Mouse (Mus musculus): ENCODE data around the gene Kansl1.
"Not testable (repeated sequence)": the region's sequence is repeated elsewhere in the genome, so short reads cannot be mapped to it uniquely, and the experiment has no call there.

Kansl1 gene

GRCm38 (mm10) chr11:104468751-104469268 is at the start of gene Kansl1:
TSS of gene Kansl1 (minus strand) at chr11:104468861.
- no peak for DNase-seq (ENCODE audit: low read depth, low spot score)

- no peak for DNase-seq (ENCODE audit: low read depth, low spot score)
Measured at GRCm38 (mm10) chr11:104512436-104512835, 43.8 kb upstream of the Kansl1 start.

DNA sequence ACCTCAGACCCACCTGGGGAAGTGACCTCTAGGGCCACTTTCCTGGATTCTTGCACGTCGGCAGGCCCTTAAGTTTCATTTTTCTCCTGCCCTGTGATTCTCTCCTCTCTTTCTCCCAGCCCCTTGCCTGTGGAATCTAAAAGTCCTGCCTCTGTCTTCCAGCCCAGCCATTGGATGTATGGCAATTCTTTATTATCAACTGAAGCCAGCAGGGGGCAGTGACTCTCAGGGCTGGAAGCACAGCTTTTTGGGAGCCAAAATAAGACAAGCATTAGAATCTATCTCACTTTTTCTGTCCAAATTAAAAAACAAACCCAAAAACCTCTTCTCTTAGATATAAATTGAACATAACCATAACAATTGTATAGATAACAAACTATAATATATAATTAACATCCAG is 41.9 kb upstream of the Kansl1 start:
- DNase-seq (ENCODE audit: low read depth, low spot score): peak; percentile 8

GRCm38 (mm10) chr11:104508455-104508854 is 39.8 kb upstream of the Kansl1 start:
- DNase-seq (ENCODE audit: low read depth, low spot score): no peak

DNA sequence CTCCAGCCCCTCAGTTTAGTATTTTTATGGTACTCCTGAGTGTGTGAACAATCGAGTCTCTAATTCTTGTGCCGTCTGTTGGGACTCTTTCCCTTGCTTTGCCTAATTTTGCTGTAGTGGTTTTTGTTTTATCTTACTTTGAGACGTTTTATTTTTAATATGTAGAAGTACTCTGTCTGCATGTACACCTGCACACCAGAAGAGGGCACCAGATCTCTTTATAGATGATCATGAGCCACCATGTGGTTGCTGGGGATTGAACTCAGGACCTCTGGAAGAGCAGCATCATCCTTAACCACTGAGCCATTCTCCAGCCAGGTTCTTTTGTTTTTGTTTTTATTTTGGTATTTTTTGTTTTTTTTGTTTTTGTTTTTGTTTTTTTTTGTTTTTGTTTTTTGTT is 19.6 kb upstream of the Kansl1 start:
- DNase-seq (ENCODE audit: low read depth, low spot score): no peak

DNA sequence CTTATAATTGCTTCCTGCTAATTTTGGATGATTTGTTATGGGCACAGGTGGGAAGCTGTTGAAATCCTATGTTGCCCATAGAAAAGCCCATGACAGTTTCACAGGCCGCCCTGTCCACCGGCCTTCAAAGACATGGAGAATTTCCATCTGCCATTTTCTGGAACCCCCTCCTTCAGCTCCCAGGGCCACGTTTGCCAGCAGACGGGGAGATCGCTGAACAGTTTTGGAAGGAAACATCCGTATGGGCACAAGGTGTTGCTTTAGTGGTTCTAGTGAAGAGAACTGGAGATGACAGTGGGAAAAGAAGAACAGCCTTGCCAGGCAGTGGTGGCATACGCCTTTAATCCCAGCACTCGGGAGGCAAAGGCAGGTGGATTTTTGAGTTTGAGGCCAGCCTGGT is 13.3 kb upstream of the Kansl1 start:
- no peak for DNase-seq (ENCODE audit: low read depth, low spot score)

GRCm38 (mm10) chr11:104479505-104479904 is 10.8 kb upstream of the Kansl1 start:
- DNase-seq (ENCODE audit: low read depth, low spot score): no peak

DNA sequence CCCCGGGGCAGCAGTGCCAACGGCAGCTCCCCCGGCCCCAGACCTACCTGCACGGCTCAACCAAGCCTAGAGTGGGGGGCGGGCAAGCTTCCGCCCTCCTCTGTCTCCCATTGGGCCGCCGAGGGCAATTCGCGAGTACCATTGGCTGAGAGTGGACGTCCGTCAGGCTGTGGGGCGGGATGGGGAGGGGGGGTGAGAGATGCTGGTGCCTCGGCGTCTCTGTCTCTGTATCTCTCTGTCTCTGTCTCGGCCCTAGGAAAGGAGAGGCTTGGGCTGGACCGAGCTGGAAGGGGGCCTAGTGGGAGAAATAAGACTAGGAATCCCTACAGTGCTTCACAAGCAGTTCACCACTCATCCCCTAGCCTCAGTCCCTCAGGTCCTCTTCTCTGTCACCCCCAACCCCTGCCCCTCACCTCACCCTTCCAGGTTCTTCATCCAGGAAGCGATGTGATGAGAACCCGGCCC is 742 bp upstream of the Kansl1 start:
- DNase-seq (ENCODE audit: low read depth, low spot score): peak; percentile 86

DNA sequence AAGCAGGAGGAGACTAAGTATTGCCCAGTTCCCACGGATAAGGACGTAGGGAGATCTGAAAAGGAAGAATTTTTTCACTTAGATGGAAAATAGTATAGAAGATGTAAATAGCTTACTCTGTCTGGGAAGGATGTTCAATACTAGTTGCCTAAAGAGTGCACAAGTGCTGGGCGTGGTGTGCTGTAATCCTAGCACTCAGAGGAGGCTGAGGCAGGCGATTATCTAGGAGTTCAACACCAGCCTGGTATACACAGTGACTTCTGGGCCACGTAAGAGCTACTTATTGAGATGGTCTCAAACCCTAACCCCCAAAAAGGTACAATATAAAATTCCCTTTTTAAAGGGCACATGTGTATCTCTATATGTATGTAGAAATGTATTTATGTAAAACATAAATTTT is 963 bp downstream of the Kansl1 start:
- no peak for DNase-seq (ENCODE audit: low read depth, low spot score)

- DNase-seq (ENCODE audit: low read depth, low spot score): peak; percentile 74
Measured at GRCm38 (mm10) chr11:104461551-104461950, 7.1 kb downstream of the Kansl1 start.

DNA sequence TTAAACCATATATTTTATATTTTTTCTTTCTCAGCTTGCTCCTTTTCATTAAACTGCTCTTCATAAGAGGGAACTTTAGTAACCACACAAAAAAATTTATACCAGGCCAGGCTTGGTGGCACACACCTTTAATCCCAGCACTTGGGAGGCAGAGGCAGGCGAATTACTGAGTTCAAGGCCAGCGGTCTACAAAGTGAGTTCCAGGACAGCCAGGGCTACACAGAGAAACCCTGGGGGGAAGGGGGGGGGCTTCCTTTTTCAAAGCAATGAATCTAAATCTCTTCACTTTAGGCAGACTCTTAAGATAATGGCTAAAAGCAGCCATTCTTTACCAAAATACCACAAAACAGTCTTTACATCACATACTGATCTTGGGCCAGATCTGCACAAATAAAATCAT is 9.0 kb downstream of the Kansl1 start:
- DNase-seq (ENCODE audit: low read depth, low spot score): no peak

DNA sequence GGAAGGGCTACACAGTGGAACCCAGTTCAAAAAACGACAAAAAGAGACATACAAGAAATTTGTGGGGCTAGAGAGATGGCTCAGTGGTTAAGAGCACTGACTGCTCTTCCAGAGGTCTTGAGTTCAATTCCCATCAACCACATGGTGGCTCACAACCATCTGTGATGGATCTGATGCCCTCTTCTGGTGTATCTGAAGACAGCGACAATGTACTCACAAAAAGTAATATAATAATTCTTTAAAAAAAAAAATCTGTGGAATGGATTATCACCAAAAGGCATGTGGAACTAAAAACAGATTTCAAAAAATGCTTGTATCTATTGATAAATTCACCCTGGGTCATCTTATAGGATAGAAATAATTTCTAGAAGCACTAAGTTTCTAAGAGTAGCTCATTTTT is 10.2 kb downstream of the Kansl1 start:
- DNase-seq (ENCODE audit: low read depth, low spot score): no peak

DNA sequence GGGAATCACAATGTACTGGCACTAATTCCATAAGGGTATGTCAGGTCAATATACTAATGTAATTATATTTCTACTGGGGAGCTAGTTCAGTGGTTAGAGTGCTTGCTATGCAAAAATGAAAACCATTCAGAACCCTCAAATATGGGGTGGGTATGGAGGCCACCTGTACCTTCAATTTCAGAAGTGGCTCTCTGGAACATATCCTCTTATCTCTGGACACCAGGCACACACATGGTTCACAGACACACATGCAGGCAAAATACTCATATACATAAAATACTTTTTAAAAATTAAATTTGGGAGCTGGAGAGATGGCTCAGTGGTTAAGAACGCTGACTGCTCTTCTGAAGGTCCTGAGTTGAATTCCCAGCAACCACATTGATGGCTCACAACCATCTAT is 16.0 kb downstream of the Kansl1 start:
- no peak for DNase-seq (ENCODE audit: low read depth, low spot score)

GRCm38 (mm10) chr11:104451239-104451638 is 17.4 kb downstream of the Kansl1 start:
- no peak for DNase-seq (ENCODE audit: low read depth, low spot score)

GRCm38 (mm10) chr11:104448499-104448898 is 20.2 kb downstream of the Kansl1 start:
- not testable (repeated sequence) for DNase-seq (ENCODE audit: low read depth, low spot score)

DNA sequence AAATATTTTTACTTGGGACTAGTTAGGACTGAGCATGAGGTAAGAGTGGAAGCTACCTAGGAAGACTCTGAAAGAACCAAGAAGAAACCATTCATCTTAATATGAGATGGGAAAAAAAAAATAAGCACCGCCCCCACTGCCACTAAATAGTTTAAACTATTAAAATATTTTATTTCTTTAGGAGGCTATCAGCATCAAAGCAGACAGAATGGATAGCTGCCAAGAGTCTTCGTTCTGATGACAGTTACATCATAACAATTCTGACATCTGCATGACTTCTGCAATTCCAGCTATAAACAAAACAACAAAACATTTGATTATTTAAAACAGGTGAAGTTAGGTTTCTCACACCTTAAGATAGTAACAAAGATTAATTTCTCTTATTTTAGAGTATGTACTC is 23.1 kb downstream of the Kansl1 start:
- DNase-seq (ENCODE audit: low read depth, low spot score): no peak

DNA sequence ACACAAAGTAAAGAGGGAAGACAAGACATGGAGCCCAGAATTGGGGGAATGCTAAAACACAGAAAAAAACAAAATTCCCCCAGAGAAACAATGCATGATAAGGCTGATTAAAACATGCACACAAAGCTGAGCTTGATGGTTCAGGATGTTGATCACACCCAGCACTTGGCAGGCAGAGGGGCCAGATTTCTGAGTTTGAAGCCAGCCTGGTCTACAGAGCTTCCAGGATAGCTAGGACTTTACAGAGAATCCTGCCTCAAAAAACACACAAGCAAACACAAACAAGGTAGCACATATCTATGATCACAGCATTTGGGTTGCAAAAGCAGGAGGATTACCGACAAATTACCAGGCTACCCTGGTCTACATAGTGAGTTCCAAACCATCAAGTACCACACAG is 23.6 kb downstream of the Kansl1 start:
- no peak for DNase-seq (ENCODE audit: low read depth, low spot score)

GRCm38 (mm10) chr11:104443359-104443758 is 25.3 kb downstream of the Kansl1 start:
- no peak for DNase-seq (ENCODE audit: low read depth, low spot score)

- peak; percentile 84 for DNase-seq (ENCODE audit: low read depth, low spot score)
Measured at GRCm38 (mm10) chr11:104442333-104443136, 26.1 kb downstream of the Kansl1 start.

DNA sequence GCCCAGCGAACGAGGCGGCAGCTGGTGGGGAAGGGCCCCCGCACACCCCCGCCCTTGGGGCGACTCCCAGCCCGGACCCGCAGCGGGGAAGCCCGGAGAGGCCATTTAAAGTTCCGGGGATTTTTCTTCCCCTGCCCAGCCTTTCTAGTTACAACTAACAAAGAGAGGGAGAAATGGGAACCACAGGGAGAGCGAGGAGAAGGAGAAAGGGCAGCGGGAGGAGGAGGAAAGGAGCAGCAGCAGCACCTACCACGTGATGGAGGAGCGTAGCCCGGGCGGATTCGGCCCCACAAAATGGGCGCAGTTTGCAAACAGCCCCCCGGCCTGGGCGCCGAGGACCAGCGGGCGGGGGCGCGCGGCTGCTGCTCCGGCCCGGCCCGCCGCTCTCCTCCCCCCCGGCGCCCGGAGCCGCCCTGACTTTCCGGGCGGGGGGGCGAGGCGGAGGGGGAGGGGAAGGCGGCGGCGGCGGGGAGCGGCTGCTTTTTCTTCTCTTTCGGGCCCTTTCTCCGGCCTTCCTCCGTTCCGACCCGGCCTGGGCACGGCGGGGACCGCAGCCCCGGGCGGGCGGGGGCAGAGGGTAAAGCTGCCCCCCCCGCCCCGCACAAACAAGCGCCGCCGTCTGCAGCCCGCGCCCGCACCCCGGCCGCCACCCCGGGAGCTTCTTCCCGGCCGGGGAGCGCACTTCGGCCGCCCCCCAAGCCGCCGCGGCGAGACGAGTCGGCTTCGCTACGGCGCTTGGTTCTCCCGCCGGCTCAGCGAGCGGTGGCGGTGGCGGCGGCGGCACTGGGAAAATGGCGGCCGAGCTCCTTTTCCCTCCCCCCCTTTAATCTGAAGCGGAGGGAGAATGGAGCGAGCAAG is 27.0 kb downstream of the Kansl1 start:
- DNase-seq (ENCODE audit: low read depth, low spot score): peak; percentile 84

DNA sequence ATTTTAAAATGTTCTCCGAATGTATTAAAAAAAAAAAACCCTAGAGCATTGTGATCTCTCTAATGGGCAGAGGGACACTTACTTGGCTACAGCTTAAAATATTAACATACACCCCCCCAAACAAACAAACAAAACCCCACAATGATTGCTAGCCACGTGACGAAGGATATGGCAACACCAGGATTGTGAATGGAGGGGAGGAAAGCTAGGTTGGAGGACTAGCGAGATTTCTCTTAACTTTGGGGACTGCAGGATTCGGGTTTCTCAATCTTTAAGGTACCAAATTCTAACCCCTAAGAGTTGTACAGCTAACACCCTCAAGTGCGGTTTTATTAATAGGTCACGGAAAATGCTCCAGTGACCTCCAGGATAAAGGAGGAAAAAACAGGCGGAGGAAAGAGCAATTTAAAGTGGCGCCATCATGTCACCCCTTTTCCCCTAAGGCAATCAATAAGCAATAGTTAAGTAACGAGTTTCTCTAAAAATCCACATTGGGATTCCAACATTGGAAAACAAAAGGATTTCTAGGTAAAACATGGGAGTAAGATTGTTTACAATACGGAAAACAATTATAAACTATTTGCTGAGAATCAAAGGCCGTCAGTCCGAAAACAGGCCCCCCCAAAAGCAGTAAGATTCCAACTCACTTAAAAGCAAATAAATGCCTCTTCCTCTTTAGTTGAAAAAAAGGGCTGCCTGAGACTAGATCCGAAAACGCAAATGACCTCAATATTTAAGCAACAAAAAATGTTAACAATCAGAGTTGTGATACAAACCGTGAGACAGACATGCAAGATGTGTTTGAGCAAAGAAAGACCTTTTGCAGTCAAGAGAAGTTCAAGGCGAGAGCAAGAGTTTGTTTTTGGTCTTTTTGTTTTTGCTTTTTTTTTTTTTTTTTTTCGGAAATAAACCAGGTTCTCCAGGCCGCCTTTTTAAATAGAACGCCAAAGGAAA is 27.9 kb downstream of the Kansl1 start:
- no peak for DNase-seq (ENCODE audit: low read depth, low spot score)

Measured in retina, postnatal 7 days (tissue).